Mouse (Mus musculus) myocyte (in vitro differentiated cells): ENCODE data around the gene Tshz2.

Experiments used
- MAX ChIP-seq: IDR thresholded peaks from one replicate; pipeline ENCODE4 v1.6.1; 2011; ENCODE audit warnings: low read depth, mild to moderate bottlenecking, control low read depth
- POLR2A ChIP-seq: IDR thresholded peaks from one replicate; pipeline ENCODE4 v1.6.1; 2011; ENCODE audit warnings: low read depth, mild to moderate bottlenecking, control low read depth, moderate library complexity; ENCODE audit not compliant: insufficient read length
- TCF3 ChIP-seq: IDR thresholded peaks from one replicate; pipeline ENCODE4 v1.6.1; 2011; ENCODE audit warnings: low read depth, control low read depth; ENCODE audit not compliant: insufficient read length

- TF ChIP-seq MAX (no peak), POLR2A (no peak), TCF3 (no peak)
These were observed 384.5 kb downstream of the Tshz2 start for GRCm38 (mm10) chr2:170017302-170017701.
